Mouse (Mus musculus) limb, embryonic 14.5 days (tissue): Measurements from ENCODE around the gene Celsr1. TPM values are rescaled to one million over a fixed set of nuclear protein-coding genes. Genes with fewer than 3 reads are reported as not detected.

ENCODE experiments used
- ATAC-seq: fragments of 200-750 bp; cut with Nextera tagmentation; 2 replicates; pipeline ENCODE4 v1.8.0; 2017; ENCODE audit warnings: low read depth, moderate number of reproducible peaks, moderate TSS enrichment; ENCODE audit not compliant: low FRiP score
- DNase-seq: peaks from one replicate; pipeline ENCODE4 v3.0.0-alpha.2; 2015; ENCODE audit warnings: low spot score
- H3K27ac ChIP-seq: fragments of 300-500 bp; sonication (generic); replicated peaks from 2 replicates; pipeline ENCODE4 v1.5.1; 2014; ENCODE audit warnings: low read depth, mild to moderate bottlenecking, low read length, moderate library complexity, mixed read lengths
- H3K27me3 ChIP-seq: fragments of 300-500 bp; sonication (generic); 2 replicates; pipeline ENCODE4 v1.6.1; 2014; ENCODE audit warnings: low read length, mixed read lengths; ENCODE audit not compliant: control insufficient read depth, insufficient read depth
- H3K36me3 ChIP-seq: fragments of 300-500 bp; sonication (generic); 2 replicates; pipeline ENCODE4 v1.6.1; 2014; ENCODE audit warnings: mild to moderate bottlenecking, low read length, moderate library complexity, mixed read lengths; ENCODE audit not compliant: control insufficient read depth, insufficient read depth
- H3K4me1 ChIP-seq: fragments of 300-500 bp; sonication (generic); 2 replicates; pipeline ENCODE4 v1.6.1; 2014; ENCODE audit warnings: antibody characterized with exemption, low read length, mixed read lengths; ENCODE audit not compliant: control insufficient read depth, insufficient read depth
- H3K4me2 ChIP-seq: fragments of 300-500 bp; sonication (generic); replicated peaks from 2 replicates; pipeline ENCODE4 v1.6.1; 2014; ENCODE audit warnings: low read depth, mild to moderate bottlenecking, low read length, moderate library complexity; ENCODE audit not compliant: severe bottlenecking
- H3K4me3 ChIP-seq: fragments of 300-500 bp; sonication (generic); replicated peaks from 2 replicates; pipeline ENCODE4 v1.5.1; 2014; ENCODE audit warnings: low read length
- H3K9ac ChIP-seq: fragments of 300-500 bp; sonication (generic); 2 replicates; pipeline ENCODE4 v1.6.1; 2014; ENCODE audit warnings: mild to moderate bottlenecking, low read depth, low read length, moderate library complexity; ENCODE audit not compliant: severe bottlenecking
- H3K9me3 ChIP-seq: fragments of 300-500 bp; sonication (generic); 2 replicates; pipeline ENCODE4 v1.6.1; 2016; ENCODE audit warnings: low read length; ENCODE audit not compliant: control insufficient read depth
- POLR2A ChIP-seq: fragments of 200-500 bp; IDR thresholded peaks from 2 replicates; pipeline ENCODE4 v1.8.0; 2012; ENCODE audit warnings: inconsistent platforms, mild to moderate bottlenecking, moderate library complexity, borderline replicate concordance; ENCODE audit not compliant: insufficient read depth, insufficient read length; ENCODE audit errors: extremely low read depth
- WGBS: fragments of 180-500 bp; shearing (Covaris S2); extraction: QIAGEN DNeasy Blood & Tissue Kit; methylation state at CpG from one replicate; pipeline ENCODE4 v1.1.7; 2014; 5-methylcytosine and 5-hydroxymethylcytosine counted together
- polyA plus RNA-seq, 2 experiments: library from polyadenylated mRNA; depleted of rRNA in 1 of 2; stranded (reverse) in 1 of 2; unstranded in 1 of 2; fragments of >200 nt; fragmentation: Nextera tagmentation in 1 of 2; extraction: Ambion mirVana in 1 of 2; gene quantifications; 2 replicates each; pipeline versions ENCODE4 v1.2.1 to v1.2.3; 2012 to 2014

Celsr1 gene
- polyA plus RNA-seq, 2 experiments, result 6.5 to 11.8 TPM

- Histone ChIP-seq H3K4me1 (peaks cover 23% of the 10 kb centered on the region), H3K9ac (peak overlapping the region; percentile 16; the same call in 1 of the 2 replicates), H3K4me2 (no peak overlapping the region), H3K27ac (no peak overlapping the region), H3K4me3 (no peak overlapping the region), H3K36me3 (no peaks in the 10 kb centered on the region), H3K27me3 (no peaks in the 10 kb centered on the region), H3K9me3 (no peaks in the 10 kb centered on the region)
- no peak for TF ChIP-seq POLR2A
- 81% methylated on average over 4 of the region's 4 CpGs for WGBS
- no peak for ATAC-seq
- no peak for DNase-seq
Observed at GRCm38 (mm10) chr15:86067941-86068495, 34.4 kb upstream of the Celsr1 start.

GRCm38 (mm10) chr15:86067581-86067910 is 34.0 kb upstream of the Celsr1 start:
- Histone ChIP-seq H3K4me1 (peaks cover 23% of the 10 kb centered on the region), H3K9ac (0 out of 2 replicates have a peak overlapping the region, but pooled peaks have one; percentile 16), H3K27ac (no peak overlapping the region), H3K36me3 (no peaks in the 10 kb centered on the region), H3K9me3 (no peaks in the 10 kb centered on the region), H3K4me2 (no peak overlapping the region), H3K4me3 (no peak overlapping the region), H3K27me3 (no peaks in the 10 kb centered on the region)
- no peak for DNase-seq
- WGBS, result 54% methylated on average over 6 of the region's 6 CpGs
- no peak for TF ChIP-seq POLR2A
- no peak for ATAC-seq

GRCm38 (mm10) chr15:86066836-86067580 is 33.4 kb upstream of the Celsr1 start:
- Histone ChIP-seq H3K4me3 (no peak overlapping the region), H3K36me3 (no peaks in the 10 kb centered on the region), H3K4me1 (peaks cover 23% of the 10 kb centered on the region), H3K4me2 (no peak overlapping the region), H3K27me3 (no peaks in the 10 kb centered on the region), H3K27ac (no peak overlapping the region), H3K9me3 (no peaks in the 10 kb centered on the region), H3K9ac (no peak overlapping the region)
- no peak for TF ChIP-seq POLR2A
- DNase-seq, result no peak
- 55% methylated on average over 13 of the region's 14 CpGs for WGBS
- ATAC-seq, result no peak

GRCm38 (mm10) chr15:86065367-86065766 is 31.8 kb upstream of the Celsr1 start:
- no peak for TF ChIP-seq POLR2A
- no peaks in the 10 kb centered on the region for H3K27me3 ChIP-seq
- ATAC-seq (no peak), DNase-seq (no peak)
- peaks cover 36% of the 10 kb centered on the region for H3K4me1 ChIP-seq
- WGBS, result 92% methylated on average over 4 of the region's 4 CpGs
- H3K27ac ChIP-seq, result no peak overlapping the region
- H3K4me2 ChIP-seq, result no peak overlapping the region
- H3K36me3 ChIP-seq, result no peaks in the 10 kb centered on the region
- no peak overlapping the region for H3K4me3 ChIP-seq
- H3K9me3 ChIP-seq, result no peaks in the 10 kb centered on the region
- H3K9ac ChIP-seq, result no peak overlapping the region

GRCm38 (mm10) chr15:86064850-86065229 is 31.3 kb upstream of the Celsr1 start:
- TF ChIP-seq POLR2A, result no peak
- H3K4me2 ChIP-seq, result no peak overlapping the region
- H3K9me3 ChIP-seq, result no peaks in the 10 kb centered on the region
- no peak overlapping the region for H3K4me3 ChIP-seq
- 86% methylated on average over 3 of the region's 3 CpGs for WGBS
- DNase-seq (no peak), ATAC-seq (no peak)
- H3K36me3 ChIP-seq, result no peaks in the 10 kb centered on the region
- H3K4me1 ChIP-seq, result peaks cover 38% of the 10 kb centered on the region
- no peaks in the 10 kb centered on the region for H3K27me3 ChIP-seq
- no peak overlapping the region for H3K27ac ChIP-seq
- no peak overlapping the region for H3K9ac ChIP-seq
